Mouse (Mus musculus) olfactory bulb, adult 2 months (tissue): ENCODE data around the gene Sppl3. TPM values are rescaled to one million over a fixed set of nuclear protein-coding genes. Genes with fewer than 3 reads are reported as not detected.
A peak's percentile ranks its signal among the peaks of the same experiment; 100 is the strongest.

Experiments used
- H3K27ac ChIP-seq: fragments of 200-500 bp; 2 replicates; pipeline ENCODE4 v1.5.1; 2012; ENCODE audit warnings: low read depth, low read length; ENCODE audit not compliant: insufficient read depth
- H3K4me1 ChIP-seq: fragments of 200-500 bp; 2 replicates; pipeline ENCODE4 v1.6.1; 2012; ENCODE audit warnings: low read length; ENCODE audit not compliant: control insufficient read depth, insufficient read depth
- H3K4me3 ChIP-seq: fragments of 200-500 bp; 2 replicates; pipeline ENCODE4 v1.5.1; 2012; ENCODE audit warnings: mild to moderate bottlenecking, low read depth, low read length, moderate library complexity; ENCODE audit not compliant: insufficient read depth
- CTCF ChIP-seq: fragments of 200-500 bp; IDR thresholded peaks from 2 replicates; pipeline ENCODE4 v1.5.1; 2012; ENCODE audit warnings: low read depth, mild to moderate bottlenecking, low read length, moderate library complexity; ENCODE audit not compliant: insufficient read depth
- POLR2A ChIP-seq: fragments of 200-500 bp; IDR thresholded peaks from 2 replicates; pipeline ENCODE4 v1.6.1; 2012; ENCODE audit warnings: mild to moderate bottlenecking, low read depth, low read length, moderate library complexity; ENCODE audit not compliant: insufficient read depth
- WGBS: fragments of 180-500 bp; shearing (Covaris S2); methylation state at CpG from one replicate; pipeline ENCODE4 v1.1.7; 2018; 5-methylcytosine and 5-hydroxymethylcytosine counted together
- polyA plus RNA-seq: library from polyadenylated mRNA; stranded (reverse); fragments of >200 nt; gene quantifications from 2 replicates; pipeline ENCODE4 v1.2.4, GENCODE M21; 2012; ENCODE audit warnings: low replicate concordance; ENCODE audit not compliant: missing spikeins, insufficient read depth, insufficient read length

Gene Sppl3
- polyA plus RNA-seq, 1 experiment, result not detected

GRCm38 (mm10) chr5:114970824-114971227 lies 40.1 kb upstream of the Sppl3 start, which contains the start of gene Hnf1a:
Gene Hnf1a, minus strand, starts transcription at chr5:114971094.
- no peak for TF ChIP-seq POLR2A
- no peak for TF ChIP-seq CTCF
- H3K4me1 ChIP-seq, result peaks cover 31% of the 10 kb centered on the region
- H3K27ac ChIP-seq, result no peak within 1 kb of the TSS
- no peak within 1 kb of the TSS for H3K4me3 ChIP-seq
- WGBS, result 86% methylated on average over 17 of the region's 17 CpGs

GRCm38 (mm10) chr5:114972201-114972600 lies 38.7 kb upstream of the Sppl3 start:
- H3K4me3 ChIP-seq, result no peak overlapping the region
- peaks cover 28% of the 10 kb centered on the region for H3K4me1 ChIP-seq
- TF ChIP-seq CTCF (no peak), POLR2A (no peak)
- 63% methylated on average over 9 of the region's 9 CpGs for WGBS
- H3K27ac ChIP-seq, result no peak overlapping the region

DNA sequence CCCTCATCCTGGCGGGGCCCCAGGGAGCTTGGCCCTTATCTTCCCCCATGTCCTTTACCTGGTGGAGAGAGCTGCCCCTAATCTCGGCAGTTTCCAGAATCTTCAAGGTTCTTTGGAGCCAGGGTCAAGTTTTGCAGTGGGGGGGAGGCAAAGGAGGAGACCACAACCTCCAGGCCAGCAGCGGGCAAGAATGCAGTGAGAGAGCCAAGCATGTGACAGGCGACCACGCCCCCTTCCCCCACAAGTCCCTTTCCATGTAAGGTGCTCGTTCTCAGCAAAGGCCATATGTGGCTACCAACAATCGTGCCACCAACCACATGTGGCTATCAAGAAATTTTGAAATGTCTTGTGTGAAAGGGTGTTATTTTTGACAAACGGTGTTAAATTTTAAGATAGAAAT lies 37.8 kb upstream of the Sppl3 start:
- WGBS, result 85% methylated on average over 8 of the region's 8 CpGs

DNA sequence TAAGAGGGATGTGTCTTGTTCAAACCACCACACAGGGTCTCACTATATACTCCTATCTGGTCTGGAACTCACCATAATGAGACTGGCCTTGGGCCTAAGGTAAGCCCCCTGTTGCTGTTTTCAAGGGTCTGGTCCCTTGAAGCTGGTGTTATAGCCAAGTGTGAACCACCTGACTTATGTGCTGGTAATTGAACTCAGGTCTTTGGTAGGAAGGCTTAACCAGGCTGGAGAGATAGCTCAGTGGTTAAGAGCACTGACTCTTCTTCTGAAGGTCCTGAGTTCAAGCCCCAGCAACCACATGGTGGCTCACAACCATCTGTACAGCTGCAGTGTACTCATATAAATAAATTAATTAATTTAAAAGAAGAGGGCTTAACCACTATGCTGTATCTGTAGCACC lies 34.0 kb upstream of the Sppl3 start:
- H3K27ac ChIP-seq, result no peak overlapping the region
- H3K4me1 ChIP-seq, result peaks cover 12% of the 10 kb centered on the region

More for the DNA sequence above, 37.8 kb upstream of the Sppl3 start:
- Histone ChIP-seq H3K4me3 (no peak overlapping the region), H3K27ac (no peak overlapping the region), H3K4me1 (peaks cover 28% of the 10 kb centered on the region)
- TF ChIP-seq CTCF (no peak), POLR2A (no peak)

GRCm38 (mm10) chr5:114978473-114978872 lies 32.5 kb upstream of the Sppl3 start:
- TF ChIP-seq CTCF (no peak), POLR2A (no peak)
- Histone ChIP-seq H3K27ac (no peak overlapping the region), H3K4me3 (no peak overlapping the region), H3K4me1 (peaks cover 12% of the 10 kb centered on the region)
- 29% methylated on average over 11 of the region's 11 CpGs for WGBS

More for the DNA sequence above, 34.0 kb upstream of the Sppl3 start:
- TF ChIP-seq CTCF, result no peak
- no peak for TF ChIP-seq POLR2A
- H3K4me3 ChIP-seq, result no peak overlapping the region

DNA sequence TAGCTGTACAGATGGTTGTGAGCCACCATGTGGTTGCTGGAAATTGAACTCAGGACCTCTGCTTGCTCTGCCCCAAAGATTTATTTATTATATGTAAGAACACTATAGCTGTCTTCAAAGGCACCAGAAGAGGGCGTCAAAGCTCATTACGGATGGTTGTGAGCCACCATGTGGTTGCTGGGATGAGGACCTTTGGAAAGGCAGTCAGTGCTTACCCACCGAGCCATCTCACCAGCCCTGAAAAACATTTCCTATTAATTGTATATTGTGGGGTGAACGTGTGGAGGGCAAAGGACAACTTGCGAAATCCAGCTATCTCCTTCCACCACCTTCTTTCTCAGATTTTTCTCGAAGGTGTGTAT lies 32.1 kb upstream of the Sppl3 start:
- H3K4me1 ChIP-seq, result peaks cover 12% of the 10 kb centered on the region
- 0 out of 2 replicates have a peak overlapping the region, but pooled peaks have one; percentile 19 for H3K4me3 ChIP-seq
- WGBS, result 3% methylated on average over 6 of the region's 6 CpGs
- H3K27ac ChIP-seq, result no peak overlapping the region
- TF ChIP-seq POLR2A, result no peak
- TF ChIP-seq CTCF, result no peak

- TF ChIP-seq CTCF, result peak; percentile 89
- TF ChIP-seq POLR2A, result no peak
- H3K4me1 ChIP-seq, result peaks cover 12% of the 10 kb centered on the region
- H3K4me3 ChIP-seq, result peak overlapping the region; percentile 37
- H3K27ac ChIP-seq, result no peak overlapping the region
- 6% methylated on average over 32 of the region's 32 CpGs for WGBS
Observed at GRCm38 (mm10) chr5:114979250-114980121, 31.5 kb upstream of the Sppl3 start.

GRCm38 (mm10) chr5:114980122-114980748 lies 30.7 kb upstream of the Sppl3 start:
- H3K4me1 ChIP-seq, result peaks cover 12% of the 10 kb centered on the region
- H3K27ac ChIP-seq, result no peak overlapping the region
- H3K4me3 ChIP-seq, result no peak overlapping the region
- TF ChIP-seq CTCF (no peak), POLR2A (no peak)
- WGBS, result 28% methylated on average over 16 of the region's 16 CpGs

DNA sequence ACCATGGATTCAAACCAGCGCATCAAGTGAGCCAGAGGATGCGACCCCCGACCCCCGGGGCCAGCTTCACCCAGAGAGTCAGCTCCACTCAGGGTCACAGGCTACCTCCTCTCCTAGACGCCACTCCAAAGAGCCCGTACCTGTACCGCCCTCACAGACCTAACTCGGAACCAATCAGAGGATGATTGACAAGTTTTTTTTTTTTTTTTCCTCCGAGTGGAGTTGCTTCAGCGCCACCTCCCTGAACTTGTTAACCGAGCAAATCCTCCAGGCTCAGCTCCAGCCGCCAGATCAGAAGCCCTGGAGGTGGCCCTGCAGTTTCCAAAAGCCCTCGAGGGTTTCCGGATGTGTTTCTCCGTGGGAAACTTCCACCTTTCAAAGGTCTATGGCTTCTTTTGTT lies 28.9 kb upstream of the Sppl3 start:
- peaks cover 12% of the 10 kb centered on the region for H3K4me1 ChIP-seq
- WGBS, result 68% methylated on average over 15 of the region's 15 CpGs
- no peak for TF ChIP-seq POLR2A
- TF ChIP-seq CTCF, result no peak
- H3K27ac ChIP-seq, result no peak overlapping the region
- no peak overlapping the region for H3K4me3 ChIP-seq
